Mouse (Mus musculus) bone marrow, adult 2 months (tissue): ENCODE results near the gene Eif3j1. TPM values are rescaled to one million over a fixed set of nuclear protein-coding genes. Genes with fewer than 3 reads are reported as not detected.
A peak's percentile ranks its signal among the peaks of the same experiment; 100 is the strongest.
"Not testable (repeated sequence)": the region's sequence is repeated elsewhere in the genome, so short reads cannot be mapped to it uniquely, and the experiment has no call there.

Experiments
- H3K27ac ChIP-seq: fragments of 200-500 bp; 2 replicates; pipeline ENCODE4 v1.5.1; 2012; ENCODE audit warnings: low read depth, mild to moderate bottlenecking, control low read depth, inconsistent platforms, low read length; ENCODE audit not compliant: control insufficient read depth, poor library complexity, insufficient read depth
- H3K4me1 ChIP-seq: fragments of 200-500 bp; 2 replicates; pipeline ENCODE4 v1.6.1; 2011; ENCODE audit warnings: low read length; ENCODE audit not compliant: control insufficient read depth, insufficient read depth
- H3K4me3 ChIP-seq: fragments of 200-500 bp; replicated peaks from 2 replicates; pipeline ENCODE3; 2011; ENCODE audit warnings: mild to moderate bottlenecking, low read depth, low read length, control low read depth; ENCODE audit not compliant: control insufficient read depth
- CTCF ChIP-seq: fragments of 200-500 bp; IDR thresholded peaks from 2 replicates; pipeline ENCODE4 v1.5.1; 2011; ENCODE audit warnings: low read length, control low read depth; ENCODE audit not compliant: control insufficient read depth, insufficient read depth
- POLR2A ChIP-seq: fragments of 200-500 bp; IDR thresholded peaks from 2 replicates; pipeline ENCODE4 v1.6.1; 2011; ENCODE audit warnings: low read depth, mild to moderate bottlenecking, control low read depth, low read length, borderline replicate concordance; ENCODE audit not compliant: control insufficient read depth
- WGBS: fragments of 180-500 bp; shearing (Covaris S2); methylation state at CpG from one replicate; pipeline ENCODE4 v1.1.7; 2018; 5-methylcytosine and 5-hydroxymethylcytosine counted together
- polyA plus RNA-seq: library from polyadenylated mRNA; stranded (reverse); fragments of >200 nt; gene quantifications from 2 replicates; pipeline ENCODE4 v1.2.4, GENCODE M21; 2011; ENCODE audit warnings: low replicate concordance; ENCODE audit not compliant: missing spikeins, insufficient read depth, insufficient read length

Eif3j1 gene
- 8.4 and 12.0 TPM in 2 replicates for polyA plus RNA-seq

GRCm38 (mm10) chr2:122027862-122028755, at the start of gene Eif3j1:
Gene Eif3j1 (plus strand): TSS chr2:122028546.
- under 1% methylated on average over 54 of the region's 67 CpGs for whole genome bisulfite sequencing
- Histone ChIP-seq H3K4me1 (no peaks in the 10 kb centered on the region; the same call in 1 of the 2 replicates), H3K27ac (peak within 1 kb of the TSS; percentile 95), H3K4me3 (peak within 1 kb of the TSS; percentile 80)
- TF ChIP-seq POLR2A = peak; percentile 100
- TF ChIP-seq CTCF = no peak

- 63% methylated on average over 1 of the region's 1 CpGs for WGBS
- TF ChIP-seq CTCF (no peak), POLR2A (no peak)
Observed at GRCm38 (mm10) chr2:121995738-121996137, 32.6 kb upstream of the Eif3j1 start.

GRCm38 (mm10) chr2:122008832-122009231, 19.5 kb upstream of the Eif3j1 start:
- TF ChIP-seq CTCF = no peak
- no peak for TF ChIP-seq POLR2A
- Histone ChIP-seq H3K4me3 (no peak overlapping the region), H3K27ac (no peak overlapping the region), H3K4me1 (no peaks in the 10 kb centered on the region)
- 87% methylated on average over 3 of the region's 3 CpGs for WGBS

More at GRCm38 (mm10) chr2:121995738-121996137, 32.6 kb upstream of the Eif3j1 start:
- no peaks in the 10 kb centered on the region for H3K4me1 ChIP-seq
- no peak overlapping the region for H3K27ac ChIP-seq
- H3K4me3 ChIP-seq = no peak overlapping the region

- no peaks in the 10 kb centered on the region for H3K4me1 ChIP-seq
- TF ChIP-seq CTCF = no peak
- TF ChIP-seq POLR2A = no peak
Observed at GRCm38 (mm10) chr2:122011441-122011840, 16.9 kb upstream of the Eif3j1 start.

GRCm38 (mm10) chr2:122018705-122019104, 9.6 kb upstream of the Eif3j1 start:
- H3K27ac ChIP-seq = no peak overlapping the region
- H3K4me1 ChIP-seq = no peaks in the 10 kb centered on the region
- 88% methylated on average over 1 of the region's 1 CpGs for WGBS
- no peak overlapping the region for H3K4me3 ChIP-seq
- no peak for TF ChIP-seq CTCF

More at GRCm38 (mm10) chr2:122011441-122011840, 16.9 kb upstream of the Eif3j1 start:
- no peak overlapping the region for H3K4me3 ChIP-seq
- 27% methylated on average over 7 of the region's 7 CpGs for WGBS
- no peak overlapping the region for H3K27ac ChIP-seq

GRCm38 (mm10) chr2:122022284-122022683, 6.1 kb upstream of the Eif3j1 start:
- TF ChIP-seq POLR2A = no peak
- no peak for TF ChIP-seq CTCF
- Histone ChIP-seq H3K4me1 (no peaks in the 10 kb centered on the region; the same call in 1 of the 2 replicates), H3K4me3 (no peak overlapping the region), H3K27ac (no peak overlapping the region)
- 52% methylated on average over 2 of the region's 2 CpGs for WGBS

GRCm38 (mm10) chr2:122027091-122027490, 1.3 kb upstream of the Eif3j1 start:
- not testable (repeated sequence) for H3K4me3 ChIP-seq, H3K4me1 ChIP-seq, H3K27ac ChIP-seq
- WGBS = 91% methylated on average over 10 of the region's 10 CpGs

- Histone ChIP-seq H3K27ac (peak overlapping the region; percentile 95), H3K4me1 (no peaks in the 10 kb centered on the region; the same call in 1 of the 2 replicates)
- under 1% methylated on average over 71 of the region's 71 CpGs for WGBS
Observed at GRCm38 (mm10) chr2:122028756-122029700, 682 bp downstream of the Eif3j1 start.

More at GRCm38 (mm10) chr2:122028756-122029700, 682 bp downstream of the Eif3j1 start:
- H3K4me3 ChIP-seq = peak overlapping the region; percentile 80
- no peak for TF ChIP-seq CTCF
- TF ChIP-seq POLR2A = peak; percentile 10; the same call in 1 of the 2 replicates
